Mouse (Mus musculus) adrenal gland, postnatal 14 days (tissue): ENCODE measurements at regions not wholly inside any gene's neighbourhood (a gene's known extent, or its start where the extent isn't known, plus 50 kb on each side); places are given as distances from the start of the nearest gene placed in this dataset.

Experiments used
- DNase-seq: peaks from one replicate; pipeline ENCODE4 v3.0.0; 2021; ENCODE audit warnings: mixed read lengths

DNA sequence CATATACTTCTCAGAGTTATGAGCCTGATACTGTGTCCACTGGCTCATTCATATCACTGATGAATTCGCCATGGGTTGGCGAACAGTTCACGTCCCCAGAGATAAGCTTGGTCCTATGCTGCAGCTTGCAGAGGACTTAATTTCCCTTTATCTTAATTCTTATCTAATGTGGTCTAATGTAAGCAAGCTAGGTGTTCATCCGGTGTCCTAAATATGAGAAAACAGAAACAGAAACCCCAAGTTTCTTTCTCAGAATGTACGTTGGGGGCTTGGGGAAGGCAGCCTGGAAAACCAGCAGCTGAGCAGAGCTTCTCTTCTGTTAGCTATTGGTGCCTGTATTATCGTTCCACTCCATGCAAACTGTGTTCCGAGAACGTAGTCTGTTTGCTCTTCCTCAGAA is 170.1 kb downstream of the 1700064H15Rik start:
- no peak for DNase-seq

- DNase-seq: no peak
These were observed 171.0 kb downstream of the 1700064H15Rik start for GRCm38 (mm10) chr3:19457431-19457830.

DNA sequence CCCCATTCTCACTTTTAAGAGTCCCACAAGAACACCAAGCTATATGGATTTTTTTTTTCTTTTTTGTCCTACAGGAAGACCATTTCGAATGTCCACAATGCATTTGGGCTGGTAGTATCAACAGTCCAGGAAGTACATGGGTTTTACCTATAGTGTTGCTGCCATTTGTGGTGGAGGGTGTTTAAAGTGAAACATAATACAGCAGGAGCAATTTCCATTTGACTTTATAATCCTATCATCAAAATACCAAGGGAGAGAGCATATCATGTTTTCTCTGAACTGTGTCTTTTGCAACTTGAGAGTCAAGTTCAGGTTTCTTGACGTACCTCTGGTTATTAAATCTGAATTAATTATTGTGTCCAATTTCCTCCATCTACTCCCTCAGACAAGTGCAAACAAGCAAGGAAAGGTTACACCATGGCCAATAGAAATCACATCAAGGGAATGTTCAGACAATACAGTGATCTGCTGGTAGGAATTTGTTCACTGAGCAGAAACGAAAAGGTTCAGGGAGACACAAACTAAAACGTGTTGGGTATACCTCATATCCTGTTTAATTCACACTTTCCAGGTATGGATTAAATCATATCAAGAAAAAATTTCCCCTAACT is 172.5 kb downstream of the 1700064H15Rik start:
- DNase-seq: no peak

DNA sequence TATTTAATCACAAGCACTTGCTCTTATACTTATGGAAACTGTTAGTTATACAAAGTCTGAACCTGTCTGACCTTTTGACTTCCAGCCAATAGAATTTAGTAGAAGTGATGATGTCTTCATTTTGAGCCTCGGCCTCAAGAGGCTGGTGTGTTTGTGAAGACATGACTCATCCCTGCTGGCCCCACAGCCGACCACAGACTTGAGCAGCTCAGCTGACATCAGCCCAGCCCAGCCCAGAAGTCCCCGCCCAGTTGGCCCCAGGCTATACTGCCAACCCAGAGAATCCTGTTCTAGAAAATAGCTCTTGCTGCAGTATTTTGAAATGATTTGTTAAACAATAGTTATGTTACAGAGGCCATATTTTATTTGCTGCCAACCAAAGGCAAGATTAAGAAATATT is 177.5 kb downstream of the 1700064H15Rik start:
- DNase-seq: peak; percentile 34

DNA sequence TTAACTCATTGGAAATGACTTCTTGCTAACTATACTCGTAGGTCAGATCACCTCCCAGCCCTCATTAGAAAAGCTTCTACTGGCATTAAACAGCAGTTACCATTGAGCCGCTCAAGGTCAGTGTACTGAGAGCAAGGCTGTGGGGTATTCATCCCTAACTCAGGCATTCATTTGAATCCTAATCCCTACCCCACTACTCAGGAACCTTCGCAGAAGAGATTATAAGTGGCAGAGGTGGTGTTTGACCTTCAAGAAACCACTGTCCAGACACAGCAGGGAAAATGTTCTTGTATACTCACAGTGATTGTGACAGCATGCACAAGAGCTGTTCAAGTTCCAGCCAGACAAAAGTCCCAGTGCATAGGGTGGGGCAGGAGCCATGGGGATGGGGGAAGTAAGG is 179.5 kb downstream of the 1700064H15Rik start:
- DNase-seq: no peak

DNA sequence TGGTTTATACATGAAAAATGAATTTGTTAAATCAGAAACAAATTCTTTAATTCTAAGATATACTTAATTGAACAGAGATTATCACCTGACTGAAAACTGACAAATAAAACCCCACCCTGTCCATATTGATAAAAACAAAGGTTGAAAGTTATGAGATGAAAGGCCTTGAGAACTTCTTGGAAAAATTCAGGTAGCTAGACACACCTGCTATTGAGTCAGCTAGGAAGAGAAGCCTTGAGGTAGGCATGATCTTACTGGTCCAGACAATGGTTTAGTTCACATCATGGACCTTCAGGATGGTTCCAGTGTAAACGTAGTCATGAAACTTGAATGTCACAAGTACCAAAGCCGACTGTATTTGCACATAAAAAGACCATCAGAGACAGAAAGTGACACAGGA is 180.3 kb downstream of the 1700064H15Rik start:
- DNase-seq: no peak

GRCm38 (mm10) chr3:19447733-19448132 is 180.7 kb downstream of the 1700064H15Rik start:
- DNase-seq: peak; percentile 77

DNA sequence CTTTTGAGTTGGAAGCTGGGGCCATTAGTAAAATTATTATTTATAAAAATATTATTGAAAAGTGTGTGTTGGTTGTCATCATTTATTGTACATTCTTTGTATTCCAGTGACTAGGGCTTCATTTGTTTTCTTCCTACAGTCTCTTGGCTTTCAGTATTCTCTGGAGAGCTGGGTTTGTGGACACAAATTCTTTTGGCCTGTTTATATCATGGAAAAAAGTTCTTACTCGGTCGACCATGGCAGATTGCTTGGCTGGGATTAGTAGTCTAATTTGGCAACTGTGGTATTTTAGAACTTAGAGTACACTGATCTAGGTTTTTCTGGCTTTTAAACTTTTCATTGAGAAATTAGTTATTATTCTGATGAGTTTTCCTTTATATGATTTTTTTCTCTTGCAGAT is 183.6 kb downstream of the 1700064H15Rik start:
- no peak for DNase-seq

GRCm38 (mm10) chr3:19441827-19442226 is 186.7 kb downstream of the 1700064H15Rik start:
- DNase-seq: no peak

DNA sequence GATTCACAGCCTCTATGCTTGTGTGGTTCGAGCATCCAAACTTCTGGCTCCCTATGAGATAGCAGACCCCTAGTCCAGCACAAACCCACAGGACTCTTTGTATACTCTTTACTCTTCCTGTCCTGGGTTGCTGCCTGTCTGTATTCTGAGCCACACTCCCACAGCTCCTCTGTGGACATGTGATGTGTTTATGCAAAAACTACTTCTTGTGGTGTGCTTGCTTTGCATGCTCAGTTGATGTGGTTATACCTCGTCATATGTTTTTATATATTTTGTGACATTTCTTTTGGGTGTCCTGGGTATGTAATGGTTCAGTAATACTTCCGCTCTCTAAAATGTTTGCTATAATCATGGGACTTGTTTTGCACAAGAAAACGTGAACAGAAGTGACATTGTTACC is 198.3 kb downstream of the 1700064H15Rik start:
- DNase-seq: peak; percentile 14

DNA sequence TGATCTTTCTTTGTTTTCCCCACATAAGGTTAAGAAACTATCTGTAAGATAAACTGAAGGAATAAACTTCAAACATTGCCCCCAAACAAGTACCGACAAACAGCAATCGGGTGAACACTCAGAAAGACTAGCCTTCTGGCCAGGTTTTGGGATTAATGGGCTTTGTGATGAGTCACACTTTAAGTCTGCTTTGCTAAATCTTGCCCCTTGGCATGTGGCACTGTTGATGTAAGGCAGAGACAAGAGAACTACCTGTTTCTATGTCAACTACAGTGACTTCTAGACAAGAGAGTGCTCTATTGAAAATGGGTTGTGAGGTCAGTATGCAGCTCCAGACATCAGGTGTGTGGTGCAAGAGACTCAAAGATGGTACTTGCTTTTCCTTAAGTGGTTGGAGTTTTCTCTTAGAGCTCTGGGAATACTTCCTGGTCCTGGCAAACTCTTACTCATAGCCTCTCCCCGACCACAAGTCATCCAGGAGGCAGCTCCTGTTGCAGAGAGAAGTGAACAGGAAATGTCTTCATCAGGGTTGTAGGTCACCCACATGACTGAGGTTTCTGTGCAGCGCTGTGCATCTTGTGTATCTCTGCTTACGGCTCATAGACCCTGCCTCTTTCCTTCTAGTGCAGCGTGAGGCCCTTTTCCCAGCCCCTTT is 198.9 kb downstream of the 1700064H15Rik start:
- DNase-seq: no peak

DNA sequence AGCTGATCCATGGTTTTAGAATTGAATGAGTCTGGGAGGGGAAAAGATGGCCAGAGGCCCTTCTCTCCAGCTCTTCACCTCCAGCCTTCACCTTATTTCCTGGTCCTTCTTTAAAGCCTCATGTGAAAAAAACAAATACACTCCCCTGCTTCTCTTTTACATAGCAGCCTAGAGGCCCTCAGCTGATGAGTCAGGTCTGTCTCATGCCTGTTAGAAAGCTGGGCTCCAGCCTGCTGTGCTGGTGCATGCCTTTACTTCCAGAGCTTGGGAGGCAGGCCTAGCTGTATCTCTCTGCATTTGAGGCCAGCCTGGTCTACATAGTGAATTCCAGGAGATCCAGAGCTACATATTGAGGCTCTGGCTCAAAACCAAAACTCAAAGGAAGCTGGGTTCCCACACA is 199.5 kb downstream of the 1700064H15Rik start:
- peak; percentile 14 for DNase-seq

GRCm38 (mm10) chr3:19426130-19426556 is 202.3 kb downstream of the 1700064H15Rik start:
- no peak for DNase-seq

- DNase-seq: no peak
These were observed 203.2 kb downstream of the 1700064H15Rik start for GRCm38 (mm10) chr3:19425322-19425721.

DNA sequence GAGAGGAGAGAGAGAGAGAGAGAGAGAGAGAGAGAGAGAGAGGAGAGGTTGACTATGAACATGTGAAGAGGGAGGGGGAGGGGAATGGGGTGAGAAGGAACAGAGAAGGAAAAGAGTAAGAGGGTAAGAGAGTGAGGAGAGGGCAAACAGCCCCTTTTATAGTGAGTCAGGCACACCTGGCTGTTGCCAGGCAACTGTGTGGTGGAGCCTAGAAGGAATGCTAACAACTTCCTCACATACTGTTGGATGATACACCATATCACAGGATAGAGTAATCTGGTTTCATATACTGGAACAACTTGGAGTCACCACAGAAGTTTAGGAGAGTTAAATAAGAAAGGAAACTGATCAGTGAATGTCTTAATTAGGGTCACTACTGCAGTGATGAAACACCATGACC is 204.1 kb downstream of the 1700064H15Rik start:
- no peak for DNase-seq

- DNase-seq: no peak
These were observed 207.0 kb downstream of the 1700064H15Rik start for GRCm38 (mm10) chr3:19421430-19421944.

DNA sequence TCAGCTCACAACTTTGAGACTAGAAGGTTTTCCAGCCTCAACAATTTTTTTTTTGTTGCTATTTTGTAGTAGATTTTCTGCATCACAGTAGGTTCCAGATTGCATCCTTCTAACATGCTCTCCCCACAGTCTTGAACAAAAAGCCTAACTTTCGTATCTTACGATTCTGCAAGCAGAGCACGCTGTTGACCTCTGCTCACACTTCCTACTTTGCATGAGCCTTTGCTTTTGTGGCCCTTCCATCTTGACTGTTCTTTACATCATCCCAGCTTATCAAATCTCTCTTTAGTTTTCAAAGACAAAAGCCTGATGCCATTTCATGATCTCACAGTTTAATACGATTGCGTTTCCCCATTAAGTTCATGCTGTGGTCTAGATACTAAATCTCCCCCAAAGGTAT is 207.6 kb downstream of the 1700064H15Rik start:
- DNase-seq: no peak

- DNase-seq: peak; percentile 30
These were observed 217.4 kb downstream of the 1700064H15Rik start for GRCm38 (mm10) chr3:19410938-19411515.

GRCm38 (mm10) chr3:19408283-19408682 is 220.2 kb downstream of the 1700064H15Rik start:
- no peak for DNase-seq

DNA sequence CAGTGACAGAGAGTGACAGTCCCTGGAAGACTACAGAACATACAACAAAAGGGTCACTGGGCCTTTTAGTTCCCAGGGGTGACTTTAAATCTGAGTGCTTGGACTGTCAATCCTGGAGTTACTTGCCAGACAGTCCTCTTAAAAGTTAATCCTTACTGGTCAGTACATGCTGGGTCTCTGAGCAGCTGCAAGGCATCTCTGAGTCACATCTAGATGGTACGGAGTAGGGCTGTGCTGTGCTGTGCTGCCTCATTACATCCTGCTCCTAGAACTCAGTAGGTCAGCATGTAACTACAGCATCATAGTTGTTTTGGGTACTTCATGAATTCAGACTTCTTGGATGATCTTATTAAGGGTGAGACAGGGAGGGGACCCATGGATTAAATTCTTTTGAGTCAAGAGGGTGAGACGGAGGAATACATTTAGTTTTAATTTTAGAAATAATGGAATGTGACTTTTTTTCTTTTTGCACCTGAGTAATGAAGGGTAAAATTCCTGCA is 220.8 kb downstream of the 1700064H15Rik start:
- no peak for DNase-seq

GRCm38 (mm10) chr3:19406351-19407151 is 221.9 kb downstream of the 1700064H15Rik start:
- no peak for DNase-seq

DNA sequence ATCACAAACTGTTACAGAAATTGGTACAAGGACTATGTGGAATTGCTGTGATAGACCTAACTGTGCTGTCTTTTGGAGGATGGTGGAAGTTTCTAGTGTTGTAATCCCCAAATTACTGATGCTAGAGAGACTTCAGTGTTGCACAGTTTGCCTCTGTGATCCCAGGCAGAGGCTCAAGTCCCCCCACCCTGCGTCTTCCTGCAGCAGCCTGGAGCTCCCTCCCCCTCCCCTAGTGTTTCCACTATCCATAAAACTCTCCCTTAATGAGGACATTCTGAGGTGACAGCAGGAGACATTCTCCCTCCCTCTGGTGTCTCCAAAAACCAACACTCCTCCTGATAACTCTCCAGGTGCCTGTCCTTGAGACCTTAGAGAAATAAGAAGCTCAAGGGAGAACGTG is 242.8 kb downstream of the 1700064H15Rik start:
- no peak for DNase-seq

- no peak for DNase-seq
These were observed 259.5 kb downstream of the 1700064H15Rik start for GRCm38 (mm10) chr3:19368998-19369397.
